In genomic region chr11:66369764-66370163, GRCm38 (mm10) we compare ENCODE assay signal across 14 mouse cellular contexts.
"Had no signal": no experiment of that assay in that cellular context is flagged by ENCODE, and none has a peak within 500 bp of the region (broad histone marks: within the 10 kb centered on the region; RNA-seq: fewer than 3 reads in every experiment).

No protein-coding gene starts in this region.

- H3K4me3 ChIP-seq: layer of hippocampus, adult 2 months; left cerebral cortex, adult 2 months; liver, embryonic 13.5 days had no signal

- H3K36me3 ChIP-seq: liver, embryonic 13.5 days had no signal

- ATAC-seq: lung, postnatal 0 days had no signal

- H3K4me1 ChIP-seq: liver, embryonic 13.5 days had no signal

- H3K27me3 ChIP-seq: liver, embryonic 13.5 days had no signal

- DNase-seq: kidney, postnatal 25 days; layer of hippocampus, adult 9-11 months; liver, embryonic 13.5 days; lung, adult 2 months; midbrain, embryonic 14.5 days; thymus, adult 2 months; thymus, postnatal 14 days; thymus, postnatal 4 days had no signal

- H3K4me2 ChIP-seq: liver, embryonic 13.5 days; midbrain, embryonic 11.5 days had no signal

- H3K27ac ChIP-seq: kidney, postnatal 0 days; left cerebral cortex, adult 2 months; liver, embryonic 13.5 days; stomach, postnatal 0 days had no signal

- H3K9me3 ChIP-seq: liver, embryonic 13.5 days had no signal

- H3K9ac ChIP-seq: liver, embryonic 13.5 days had no signal
